Mouse (Mus musculus) left cerebral cortex, postnatal 25 days (tissue): ENCODE measurements around the gene Umad1. TPM values are rescaled to one million over a fixed set of nuclear protein-coding genes. Genes with fewer than 3 reads are reported as not detected.

Source experiments
- DNase-seq, 2 experiments: peaks; one replicate each; pipeline ENCODE4 v3.0.0; 2022; ENCODE audit warnings: low spot score in 2 of 2, mixed read lengths in 1 of 2
- intact Hi-C: fragments of 180-260 bp; cut with DNase I; formaldehyde crosslinking; loops from one replicate; pipeline ENCODE4 v1.15.1; 2025
- total RNA-seq, 2 experiments: library from RNA; stranded (reverse); gene quantifications; 2 replicates each; pipeline ENCODE4 v1.2.3; 2021

The Umad1 gene
- 10 to 100 TPM; 37.3 to 41.1 TPM for total RNA-seq

- DNase-seq, result peak; percentile 97 to 99
- intact Hi-C loops, result loop anchor here (1.0 kb wide), 1 partner anchor 250 kb away; the partner anchor contains the start of gene Glcci1
Measured at GRCm38 (mm10) chr6:8259004-8259666, at the start of gene Umad1, which contains the start of the genes Rpa3 and Gm45062. Umad1 (plus strand) TSS chr6:8259288. Rpa3 (minus strand) TSS chr6:8259173. Gm45062 (plus strand) TSS chr6:8259450.

- intact Hi-C loops, result no loop called here
- no peak for DNase-seq
Measured at GRCm38 (mm10) chr6:8209866-8210186, 49.3 kb upstream of the Umad1 start.

GRCm38 (mm10) chr6:8210661-8211060 lies 48.4 kb upstream of the Umad1 start:
- no peak for DNase-seq
- intact Hi-C loops, result no loop called here

- intact Hi-C loops, result no loop called here
- DNase-seq, result no peak
Measured at GRCm38 (mm10) chr6:8227035-8227434, 32.1 kb upstream of the Umad1 start.

- no peak for DNase-seq
- intact Hi-C loops, result no loop called here
Measured at GRCm38 (mm10) chr6:8228596-8228995, 30.5 kb upstream of the Umad1 start.

- no peak for DNase-seq
- intact Hi-C loops, result no loop called here
Measured at GRCm38 (mm10) chr6:8258316-8258715, 772 bp upstream of the Umad1 start.

- intact Hi-C loops, result loop anchor here (1.0 kb wide), 1 partner anchor 250 kb away; the partner anchor contains the start of gene Glcci1
- DNase-seq, result no peak
Measured at GRCm38 (mm10) chr6:8259667-8260044, 568 bp downstream of the Umad1 start.

GRCm38 (mm10) chr6:8271047-8271446 lies 12.0 kb downstream of the Umad1 start:
- intact Hi-C loops, result loop anchor here (10.0 kb wide), 3 partner anchors 144 to 564 kb away; no protein-coding TSS in a partner anchor
- no peak for DNase-seq

GRCm38 (mm10) chr6:8274387-8275054 lies 15.4 kb downstream of the Umad1 start:
- intact Hi-C loops, result loop anchor here (2.0 to 10.0 kb wide), 5 partner anchors 140 to 560 kb away; no protein-coding TSS in a partner anchor
- DNase-seq, result no peak

- intact Hi-C loops, result loop anchor here (2.0 to 10.0 kb wide), 5 partner anchors 140 to 560 kb away; no protein-coding TSS in a partner anchor
- peak; percentile 73 to 90 for DNase-seq
Measured at GRCm38 (mm10) chr6:8275098-8275497, 16.0 kb downstream of the Umad1 start.

GRCm38 (mm10) chr6:8276431-8276830 lies 17.3 kb downstream of the Umad1 start:
- intact Hi-C loops, result loop anchor here (5.0 to 10.0 kb wide), 4 partner anchors 138 to 558 kb away; no protein-coding TSS in a partner anchor
- DNase-seq, result no peak

GRCm38 (mm10) chr6:8278426-8279002 lies 19.4 kb downstream of the Umad1 start:
- intact Hi-C loops, result loop anchor here (5.0 to 10.0 kb wide), 4 partner anchors 136 to 556 kb away; no protein-coding TSS in a partner anchor
- no peak for DNase-seq

- intact Hi-C loops, result no loop called here
- DNase-seq, result no peak
Measured at GRCm38 (mm10) chr6:8283255-8283654, 24.2 kb downstream of the Umad1 start.

GRCm38 (mm10) chr6:8285401-8285960 lies 26.4 kb downstream of the Umad1 start:
- intact Hi-C loops, result no loop called here
- DNase-seq, result no peak

GRCm38 (mm10) chr6:8286146-8286545 lies 27.1 kb downstream of the Umad1 start:
- DNase-seq, result no peak
- intact Hi-C loops, result no loop called here

GRCm38 (mm10) chr6:8288755-8289580 lies 29.9 kb downstream of the Umad1 start:
- intact Hi-C loops, result no loop called here

GRCm38 (mm10) chr6:8294048-8294784 lies 35.1 kb downstream of the Umad1 start:
- DNase-seq, result no peak
- intact Hi-C loops, result loop anchor here (10.0 kb wide), 1 partner anchor 131 kb away; no protein-coding TSS in a partner anchor

More at GRCm38 (mm10) chr6:8288755-8289580, 29.9 kb downstream of the Umad1 start:
- peak in 1 of 2 experiments; percentile 41 for DNase-seq
